Mouse (Mus musculus): ENCODE data around the gene Gm2174. TPM values are rescaled to one million over a fixed set of nuclear protein-coding genes. Genes with fewer than 3 reads are reported as not detected.

The Gm2174 gene
- polyA plus RNA-seq, 1 experiment from 2014 or later = 0.79 TPM

- ATAC-seq (ENCODE audit: extremely low read depth, insufficient number of reproducible peaks, low FRiP score, low TSS enrichment) = peak; percentile 89
Measured at GRCm38 (mm10) chrX:56455372-56456246, 7.8 kb downstream of the Gm2174 start.

DNA sequence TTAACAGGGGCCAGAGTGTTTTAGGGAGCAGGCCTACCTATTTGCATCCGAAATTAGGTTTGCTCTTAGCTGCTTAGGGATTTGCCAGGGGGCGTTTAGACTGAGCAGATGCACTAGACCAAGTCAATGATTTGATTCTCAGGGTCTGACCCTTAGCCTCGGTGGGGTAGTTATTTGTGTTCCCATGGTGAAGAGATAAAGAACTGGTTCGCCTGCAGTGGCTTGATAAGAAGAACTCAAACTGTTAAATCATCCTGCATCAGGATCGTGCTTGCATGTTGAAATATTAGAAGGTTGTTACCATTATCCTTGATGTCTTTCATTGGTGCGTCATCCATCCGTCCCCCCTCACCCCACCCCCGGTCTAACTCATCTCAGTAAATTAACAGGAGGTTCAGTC is 8.6 kb downstream of the Gm2174 start:
- no peak; the same call in 1 of the 2 replicates for ATAC-seq (ENCODE audit: extremely low read depth, insufficient number of reproducible peaks, low FRiP score, low TSS enrichment)
- WGBS = 16% methylated on average over 8 of the region's 8 CpGs
- H3K4me3 ChIP-seq = peak overlapping the region; percentile 66
- H3K27ac ChIP-seq (replicated peaks) = peak overlapping the region; percentile 94
- peaks cover 7% of the 10 kb centered on the region; the same call in 1 of the 2 replicates for H3K4me1 ChIP-seq
- 0 out of 2 replicates have a peak, but pooled peaks cover 4% of the 10 kb centered on the region for H3K36me3 ChIP-seq
- H3K9ac ChIP-seq = peak overlapping the region; percentile 74
- peak overlapping the region; percentile 76 for H3K4me2 ChIP-seq
- H3K27me3 ChIP-seq (replicated peaks) = no peaks in the 10 kb centered on the region
- H3K9me3 ChIP-seq = no peaks in the 10 kb centered on the region

More at GRCm38 (mm10) chrX:56455372-56456246, 7.8 kb downstream of the Gm2174 start:
- no peaks in the 10 kb centered on the region for H3K9me3 ChIP-seq
- peak overlapping the region; percentile 66 for H3K4me3 ChIP-seq
- 17% methylated on average over 41 of the region's 65 CpGs for WGBS
- peaks cover 6% of the 10 kb centered on the region; the same call in 1 of the 2 replicates for H3K4me1 ChIP-seq
- peak overlapping the region; percentile 94 for H3K27ac ChIP-seq (replicated peaks)
- H3K27me3 ChIP-seq (replicated peaks) = no peaks in the 10 kb centered on the region
- H3K9ac ChIP-seq = peak overlapping the region; percentile 89
- peak overlapping the region; percentile 76 for H3K4me2 ChIP-seq
- H3K36me3 ChIP-seq = 0 out of 2 replicates have a peak, but pooled peaks cover 4% of the 10 kb centered on the region

DNA sequence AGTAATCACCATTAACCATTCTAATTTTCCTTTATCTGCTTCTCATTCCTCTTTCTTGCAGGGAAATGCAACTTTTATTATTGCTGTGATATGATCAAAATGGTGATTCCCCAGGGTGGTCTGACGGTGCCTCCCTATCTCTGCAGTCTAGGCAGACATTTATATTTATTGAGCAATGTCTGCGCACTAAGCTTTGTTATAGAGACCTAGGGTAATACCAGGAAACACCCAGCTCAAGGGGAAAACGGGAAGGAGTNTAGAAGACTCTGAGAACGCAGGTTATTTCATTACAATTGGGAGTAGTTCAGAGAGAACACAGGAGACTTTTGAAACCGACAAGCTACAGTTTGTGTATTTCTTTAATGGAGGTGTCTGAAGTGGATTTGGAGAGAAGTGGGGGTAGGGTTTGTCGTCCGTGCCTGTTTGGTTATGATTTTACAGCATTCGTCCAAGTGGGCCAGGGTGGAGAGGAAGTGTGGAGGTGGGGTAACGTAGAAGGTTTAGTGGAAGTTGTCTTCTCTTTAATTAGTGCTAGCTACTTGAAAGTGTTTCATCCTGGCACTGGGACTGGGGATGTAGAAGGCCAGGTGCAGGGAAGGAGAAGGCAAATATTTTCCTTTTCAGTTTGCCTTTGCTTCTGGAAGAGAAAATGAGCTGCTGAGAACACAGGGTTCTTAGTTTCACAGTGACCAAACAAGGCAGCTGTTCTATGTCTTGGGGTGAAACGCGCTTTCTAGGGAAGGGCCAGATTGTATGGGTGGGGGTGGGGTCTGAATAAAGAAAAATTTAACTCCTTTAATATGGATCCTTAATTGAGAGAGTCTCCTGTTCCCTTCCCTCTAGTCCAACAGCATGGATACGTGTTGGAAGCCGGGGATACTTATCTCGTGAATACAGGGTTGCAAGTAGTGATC is 14.5 kb downstream of the Gm2174 start:
- H3K36me3 ChIP-seq = 0 out of 2 replicates have a peak, but pooled peaks cover 4% of the 10 kb centered on the region
- peaks cover 18% of the 10 kb centered on the region for H3K4me1 ChIP-seq
- no peak overlapping the region for H3K4me3 ChIP-seq
- ATAC-seq (ENCODE audit: extremely low read depth, insufficient number of reproducible peaks, low FRiP score, low TSS enrichment) = no peak
- 54% methylated on average over 14 of the region's 14 CpGs for WGBS
- H3K9me3 ChIP-seq = no peaks in the 10 kb centered on the region
- no peak overlapping the region for H3K9ac ChIP-seq
- peak overlapping the region; percentile 27; the same call in 1 of the 2 replicates for H3K4me2 ChIP-seq
- no peaks in the 10 kb centered on the region for H3K27me3 ChIP-seq (replicated peaks)
- peak overlapping the region; percentile 50; the same call in 1 of the 2 replicates for H3K27ac ChIP-seq (replicated peaks)

- Histone ChIP-seq H3K4me2 (no peak overlapping the region), H3K9me3 (no peaks in the 10 kb centered on the region), H3K27me3 (replicated peaks) (no peaks in the 10 kb centered on the region), H3K36me3 (0 out of 2 replicates have a peak, but pooled peaks cover 4% of the 10 kb centered on the region), H3K27ac (replicated peaks) (no peak overlapping the region), H3K9ac (no peak overlapping the region), H3K4me3 (no peak overlapping the region), H3K4me1 (peaks cover 22% of the 10 kb centered on the region)
- 52% methylated on average over 1 of the region's 1 CpGs for WGBS
- ATAC-seq (ENCODE audit: extremely low read depth, insufficient number of reproducible peaks, low FRiP score, low TSS enrichment) = no peak
Measured at GRCm38 (mm10) chrX:56464906-56465305, 17.1 kb downstream of the Gm2174 start.

GRCm38 (mm10) chrX:56467688-56468087 is 19.9 kb downstream of the Gm2174 start:
- H3K4me1 ChIP-seq = peaks cover 21% of the 10 kb centered on the region
- H3K4me2 ChIP-seq = no peak overlapping the region
- H3K36me3 ChIP-seq = peaks cover 4% of the 10 kb centered on the region; the same call in 1 of the 2 replicates
- WGBS = 66% methylated on average over 4 of the region's 4 CpGs
- no peak for ATAC-seq (ENCODE audit: extremely low read depth, insufficient number of reproducible peaks, low FRiP score, low TSS enrichment)
- H3K9ac ChIP-seq = no peak overlapping the region
- no peak overlapping the region for H3K4me3 ChIP-seq
- no peaks in the 10 kb centered on the region for H3K27me3 ChIP-seq (replicated peaks)
- H3K27ac ChIP-seq (replicated peaks) = no peak overlapping the region
- H3K9me3 ChIP-seq = no peaks in the 10 kb centered on the region

GRCm38 (mm10) chrX:56468422-56468821 is 20.7 kb downstream of the Gm2174 start:
- Histone ChIP-seq H3K9ac (no peak overlapping the region), H3K36me3 (peaks cover 4% of the 10 kb centered on the region; the same call in 1 of the 2 replicates), H3K4me2 (no peak overlapping the region), H3K4me1 (peaks cover 23% of the 10 kb centered on the region), H3K27me3 (replicated peaks) (no peaks in the 10 kb centered on the region), H3K27ac (replicated peaks) (no peak overlapping the region), H3K4me3 (no peak overlapping the region), H3K9me3 (no peaks in the 10 kb centered on the region)
- 53% methylated on average over 6 of the region's 6 CpGs for WGBS
- ATAC-seq (ENCODE audit: extremely low read depth, insufficient number of reproducible peaks, low FRiP score, low TSS enrichment) = no peak

DNA sequence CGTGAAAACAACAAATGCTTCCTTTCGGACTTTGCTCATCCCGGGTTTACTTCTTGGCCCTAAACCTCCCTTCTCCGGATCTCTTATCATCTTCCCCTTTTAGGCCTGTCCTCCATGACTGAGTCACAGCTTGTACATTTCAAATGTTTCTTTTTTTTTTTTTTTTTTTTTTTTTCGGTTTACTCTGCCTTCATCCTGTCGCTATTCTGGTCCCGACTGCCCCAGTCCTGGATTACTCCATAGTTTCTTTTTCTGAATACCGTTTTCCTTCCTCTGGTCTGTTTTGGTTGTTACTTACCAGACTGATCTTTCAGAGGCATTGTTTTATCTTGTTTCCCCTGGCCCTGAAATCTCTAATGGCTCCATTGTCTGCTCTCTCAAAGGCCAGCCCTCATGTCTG is 26.3 kb downstream of the Gm2174 start:
- no peak overlapping the region for H3K9ac ChIP-seq
- no peaks in the 10 kb centered on the region for H3K9me3 ChIP-seq
- H3K4me2 ChIP-seq = peak overlapping the region; percentile 27; the same call in 1 of the 2 replicates
- H3K4me1 ChIP-seq = peaks cover 10% of the 10 kb centered on the region; the same call in 1 of the 2 replicates
- ATAC-seq (ENCODE audit: extremely low read depth, insufficient number of reproducible peaks, low FRiP score, low TSS enrichment) = no peak
- H3K36me3 ChIP-seq = peaks cover 4% of the 10 kb centered on the region; the same call in 1 of the 2 replicates
- no peaks in the 10 kb centered on the region for H3K27me3 ChIP-seq (replicated peaks)
- no peak overlapping the region for H3K4me3 ChIP-seq
- 37% methylated on average over 8 of the region's 8 CpGs for whole genome bisulfite sequencing
- H3K27ac ChIP-seq (replicated peaks) = peak overlapping the region; percentile 15; the same call in 1 of the 2 replicates

- 73% methylated on average over 3 of the region's 3 CpGs for WGBS
- no peak for ATAC-seq (ENCODE audit: extremely low read depth, insufficient number of reproducible peaks, low FRiP score, low TSS enrichment)
- H3K27me3 ChIP-seq (replicated peaks) = no peaks in the 10 kb centered on the region
- H3K27ac ChIP-seq (replicated peaks) = no peak overlapping the region
- H3K4me2 ChIP-seq = no peak overlapping the region
- no peaks in the 10 kb centered on the region for H3K9me3 ChIP-seq
- H3K4me1 ChIP-seq = peaks cover 6% of the 10 kb centered on the region; the same call in 1 of the 2 replicates
- H3K9ac ChIP-seq = no peak overlapping the region
- peaks cover 13% of the 10 kb centered on the region for H3K36me3 ChIP-seq
- no peak overlapping the region for H3K4me3 ChIP-seq
Measured at GRCm38 (mm10) chrX:56477553-56477952, 29.8 kb downstream of the Gm2174 start.

DNA sequence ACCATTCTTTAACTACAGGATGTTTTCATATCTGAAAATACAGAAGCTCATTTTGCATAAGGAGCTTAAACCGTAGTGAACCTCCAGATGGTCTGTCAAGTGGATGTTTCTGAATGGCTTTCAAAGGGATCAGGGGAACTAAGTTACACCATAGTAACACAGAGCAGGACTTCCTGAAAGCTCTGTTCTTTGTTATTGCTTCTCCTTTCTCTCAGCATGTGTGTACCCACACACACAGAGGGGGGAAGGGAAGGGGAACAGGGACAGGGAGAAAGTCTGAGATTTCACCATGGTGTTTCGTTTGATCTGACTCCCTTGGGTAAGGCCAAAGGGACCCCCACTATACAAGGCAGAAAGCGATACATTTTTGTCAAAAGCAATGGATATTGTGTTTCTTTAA is 34.1 kb downstream of the Gm2174 start:
- H3K4me1 ChIP-seq = no peaks in the 10 kb centered on the region
- no peak overlapping the region for H3K9ac ChIP-seq
- peaks cover 23% of the 10 kb centered on the region for H3K36me3 ChIP-seq
- no peak for ATAC-seq (ENCODE audit: extremely low read depth, insufficient number of reproducible peaks, low FRiP score, low TSS enrichment)
- no peak overlapping the region for H3K27ac ChIP-seq (replicated peaks)
- WGBS = 55% methylated on average over 3 of the region's 3 CpGs
- H3K9me3 ChIP-seq = no peaks in the 10 kb centered on the region
- H3K4me2 ChIP-seq = no peak overlapping the region
- no peaks in the 10 kb centered on the region for H3K27me3 ChIP-seq (replicated peaks)
- H3K4me3 ChIP-seq = no peak overlapping the region

DNA sequence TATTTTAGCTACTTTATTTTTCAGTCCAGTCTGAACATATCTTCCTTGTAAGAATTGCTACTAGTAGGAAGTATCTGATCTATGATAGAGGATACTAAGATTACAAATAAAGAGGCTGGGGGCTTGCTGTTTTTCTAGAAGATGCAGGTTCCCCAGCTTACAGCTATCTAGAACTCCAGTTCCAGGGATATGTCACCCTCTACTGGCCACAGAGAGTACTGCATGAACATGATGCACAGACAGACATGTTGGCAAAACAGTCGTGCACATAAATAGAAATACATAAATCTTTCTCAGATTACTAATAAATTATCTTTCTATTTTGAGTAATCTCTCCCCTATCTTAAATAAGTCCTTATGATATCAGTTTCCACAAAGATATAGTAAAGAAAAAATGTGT is 42.0 kb downstream of the Gm2174 start:
- H3K9ac ChIP-seq = no peak overlapping the region
- no peaks in the 10 kb centered on the region for H3K4me1 ChIP-seq
- 15% methylated on average over 1 of the region's 1 CpGs for WGBS
- no peak overlapping the region for H3K4me3 ChIP-seq
- no peaks in the 10 kb centered on the region; the same call in 1 of the 2 replicates for H3K36me3 ChIP-seq
- no peaks in the 10 kb centered on the region for H3K9me3 ChIP-seq
- no peaks in the 10 kb centered on the region for H3K27me3 ChIP-seq (replicated peaks)
- H3K27ac ChIP-seq (replicated peaks) = no peak overlapping the region
- no peak overlapping the region for H3K4me2 ChIP-seq
- no peak for ATAC-seq (ENCODE audit: extremely low read depth, insufficient number of reproducible peaks, low FRiP score, low TSS enrichment)

GRCm38 (mm10) chrX:56497241-56497640 is 49.5 kb downstream of the Gm2174 start:
- no peak overlapping the region for H3K4me3 ChIP-seq
- WGBS = 79% methylated on average over 7 of the region's 7 CpGs
- no peaks in the 10 kb centered on the region for H3K27me3 ChIP-seq (replicated peaks)
- H3K36me3 ChIP-seq = peaks cover 23% of the 10 kb centered on the region
- no peak for ATAC-seq (ENCODE audit: extremely low read depth, insufficient number of reproducible peaks, low FRiP score, low TSS enrichment)
- H3K4me1 ChIP-seq = no peaks in the 10 kb centered on the region
- no peak overlapping the region for H3K4me2 ChIP-seq
- no peaks in the 10 kb centered on the region for H3K9me3 ChIP-seq
- no peak overlapping the region for H3K27ac ChIP-seq (replicated peaks)
- no peak overlapping the region for H3K9ac ChIP-seq
